In genomic region chr5:147050816-147051499, GRCm38 (mm10) we compare ENCODE assay signal across 8 mouse cellular contexts. TPM values are rescaled to one million over a fixed set of nuclear protein-coding genes. Genes with fewer than 3 reads are reported as not detected.
DNase-seq lines count a peak whose midpoint lies in the region; ATAC-seq and TF ChIP-seq lines count a peak whose summit lies in the region.
"Had no signal": no experiment of that assay in that cellular context is flagged by ENCODE, and none has a peak within 500 bp of the region (broad histone marks: within the 10 kb centered on the region; RNA-seq: fewer than 3 reads in every experiment).

No protein-coding gene starts in this region.

- no peaks in the 10 kb centered on the region for H3K27me3 ChIP-seq in kidney, postnatal 0 days (ENCODE audit: insufficient read depth, low read length)
- H3K27me3 ChIP-seq: midbrain, embryonic 12.5 days had no signal

- peak overlapping the region; percentile 35 for H3K4me2 ChIP-seq in kidney, postnatal 0 days (ENCODE audit: low read length)
- H3K4me2 ChIP-seq: midbrain, embryonic 12.5 days had no signal

- H3K36me3 ChIP-seq in kidney, postnatal 0 days (ENCODE audit: insufficient read depth, low read length), result no peaks in the 10 kb centered on the region
- no peaks in the 10 kb centered on the region for H3K36me3 ChIP-seq in macrophage (ENCODE audit: inconsistent target)
- H3K36me3 ChIP-seq: midbrain, embryonic 12.5 days had no signal

- peaks cover 7% of the 10 kb centered on the region; the same call in 1 of the 2 replicates for H3K4me1 ChIP-seq in kidney, postnatal 0 days (replicated peaks; ENCODE audit: insufficient read depth, low read length)

- H3K9ac ChIP-seq in kidney, postnatal 0 days (ENCODE audit: low read depth, low read length), result no peak overlapping the region
- H3K9ac ChIP-seq: midbrain, embryonic 12.5 days had no signal

- no peak for ATAC-seq in kidney, postnatal 0 days (replicated peaks; ENCODE audit: low FRiP score, low read depth)

- H3K27ac ChIP-seq in kidney, postnatal 0 days, result no peak overlapping the region
- H3K27ac ChIP-seq in macrophage, result no peak overlapping the region; the same call in 1 of the 2 replicates
- H3K27ac ChIP-seq: midbrain, embryonic 12.5 days had no signal

- DNase-seq in kidney, postnatal 0 days (ENCODE audit: low spot score), result no peak
- DNase-seq in kidney, adult 8-10 months, result no peak
- peak; percentile 66 for DNase-seq in CD4-positive, CD25-positive, alpha-beta regulatory T cell, adult 2 months (ENCODE audit: low read depth, low spot score)
- peak; percentile 72 for DNase-seq in adipocyte (ENCODE audit: low spot score)
- no peak for DNase-seq in left cerebral cortex, postnatal 25 days (ENCODE audit: low spot score in 2 of 2)
- no peak for DNase-seq in right cerebral cortex, postnatal 14 days

- H3K4me3 ChIP-seq in kidney, postnatal 0 days (replicated peaks; ENCODE audit: low read depth, low read length), result no peak overlapping the region; the same call in 1 of the 2 replicates
- H3K4me3 ChIP-seq in macrophage (ENCODE audit: inconsistent target), result peak overlapping the region; percentile 25
- H3K4me3 ChIP-seq: midbrain, embryonic 12.5 days had no signal

- intact Hi-C loops in left cerebral cortex, postnatal 25 days (cut with DNase I), result no loop called here

- H3K9me3 ChIP-seq in kidney, postnatal 0 days (replicated peaks; ENCODE audit: low read length), result no peaks in the 10 kb centered on the region
- H3K9me3 ChIP-seq: midbrain, embryonic 12.5 days had no signal

- no peak for TF ChIP-seq CTCF in kidney, postnatal 0 days (IDR thresholded peaks at IDR 0.05; ENCODE audit: low read depth)

- WGBS in kidney, postnatal 0 days, result 47% methylated on average over 13 of the region's 13 CpGs
- WGBS in macrophage (ENCODE audit: missing documents), result 26% methylated on average over 13 of the region's 13 CpGs

- peaks cover 85% of the 10 kb centered on the region; the same call in 1 of the 2 replicates for H3K79me2 ChIP-seq in macrophage (ENCODE audit: inconsistent target)

RNA-seq across cellular contexts. Expression of gene Lnx2, which starts 25.4 kb away (rescaled TPM):
- 11.8 and 12.4 TPM in 2 replicates for polyA plus RNA-seq in kidney, postnatal 0 days (2015; fragmentation: Nextera tagmentation; extraction: Ambion mirVana)
- total RNA-seq in macrophage (2018; cell fraction: chromatin; rRNA removed), result 10 to 100 TPM in 3 of 26 experiments, 1 to 10 TPM in 23; 1.7 to 11.7 (median 6.3) TPM
- total RNA-seq in macrophage (2018; cell fraction: cytosol; rRNA removed), result 10 to 100 TPM in 10 of 26 experiments, 1 to 10 TPM in 16; 3.6 to 14.5 (median 9.6) TPM
- total RNA-seq in macrophage (2018; cell fraction: nucleus; rRNA removed), result 10 to 100 TPM in 9 of 26 experiments, 1 to 10 TPM in 17; 3.6 to 12.9 (median 6.7) TPM
- 7.4 to 9.6 TPM (median 8.7 TPM) in 3 replicates for polyA plus RNA-seq in macrophage (2018)
- 1 to 10 TPM; 5.1 to 6.3 TPM for total RNA-seq in left cerebral cortex, postnatal 25 days (2021)

RNA-seq across cellular contexts. Expression of gene Polr1d, which starts 25.9 kb away (rescaled TPM):
- polyA plus RNA-seq in kidney, postnatal 0 days (2015; fragmentation: Nextera tagmentation; extraction: Ambion mirVana), result 161 TPM in 2 replicates
- total RNA-seq in macrophage (2018; cell fraction: chromatin; rRNA removed), result 10 to 100 TPM; 15.7 to 53.8 (median 28.7) TPM
- 100 to 1,000 TPM in 12 of 26 experiments, 10 to 100 TPM in 14; 81.7 to 126 (median 98.2) TPM for total RNA-seq in macrophage (2018; cell fraction: cytosol; rRNA removed)
- 10 to 100 TPM; 23.7 to 59.1 (median 37.0) TPM for total RNA-seq in macrophage (2018; cell fraction: nucleus; rRNA removed)
- 71.8 to 132 TPM (median 100 TPM) in 3 replicates for polyA plus RNA-seq in macrophage (2018)
- total RNA-seq in left cerebral cortex, postnatal 25 days (2021), result 10 to 100 TPM; 72.0 to 72.9 TPM

Comparison
In these comparisons a context has a peak if more than half of its experiments do, and no peak if none do; other contexts are left out.
1. DNase-seq: peak in CD4-positive, CD25-positive, alpha-beta regulatory T cell, adult 2 months (single experiment) and adipocyte (single experiment); none in kidney, postnatal 0 days (single experiment), kidney, adult 8-10 months (0 of 2), left cerebral cortex, postnatal 25 days (0 of 2) and right cerebral cortex, postnatal 14 days (single experiment).